Mouse (Mus musculus) brain, adult 2 months (tissue): ENCODE data around the gene Cox11.

ENCODE experiments used
- DNase-seq: peaks from one replicate; pipeline ENCODE4 v3.0.0; 2011; ENCODE audit warnings: low read depth, low spot score

Gene Cox11

GRCm38 (mm10) chr11:90637440-90638311, at the start of gene Cox11, which contains the start of gene Stxbp4:
Gene Cox11 (plus strand): TSS chr11:90638173.
Gene Stxbp4 (minus strand): TSS chr11:90638084.
- peak; percentile 98 for DNase-seq

GRCm38 (mm10) chr11:90590996-90591395, 47.0 kb upstream of the Cox11 start:
- DNase-seq, result no peak

GRCm38 (mm10) chr11:90595826-90596225, 42.1 kb upstream of the Cox11 start:
- DNase-seq, result no peak

DNA sequence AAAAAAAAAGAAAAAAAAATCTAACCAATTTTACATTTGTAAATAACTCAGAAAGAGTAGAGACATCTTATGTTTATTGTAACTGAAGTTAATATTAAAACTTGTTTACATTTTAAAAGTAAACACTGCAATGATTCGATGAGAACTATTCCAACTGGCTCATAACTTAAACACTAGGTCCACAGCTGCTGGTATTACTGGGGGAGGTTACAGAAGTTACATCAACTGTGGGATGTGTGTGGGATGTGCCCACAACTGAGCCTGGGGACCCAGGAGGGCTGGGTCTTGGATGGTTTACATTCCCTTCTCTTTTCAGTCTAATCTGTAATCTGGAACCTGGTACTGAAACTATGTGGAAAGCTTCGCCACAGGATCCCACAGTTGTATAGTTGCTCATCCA, 34.9 kb upstream of the Cox11 start:
- DNase-seq, result no peak

DNA sequence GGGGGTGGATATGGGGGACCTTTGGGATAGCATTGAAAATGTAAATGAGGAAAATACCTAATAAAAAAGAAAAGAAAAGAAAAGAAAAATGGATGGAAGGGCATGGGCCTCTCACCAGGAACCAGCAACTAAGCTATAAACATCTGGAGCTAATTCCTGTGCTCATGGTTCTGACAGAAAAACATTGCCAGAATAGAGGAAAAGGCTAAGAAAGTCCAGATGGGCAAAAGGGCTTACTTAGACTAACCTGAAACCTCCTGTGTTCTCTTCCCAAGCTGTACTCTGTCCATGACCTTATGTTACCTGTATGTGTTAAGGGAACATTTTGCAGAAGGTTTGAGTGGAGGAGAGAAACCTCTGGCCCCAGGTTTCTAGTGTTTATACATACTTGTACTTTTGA, 25.9 kb upstream of the Cox11 start:
- DNase-seq, result no peak

GRCm38 (mm10) chr11:90614743-90615142, 23.2 kb upstream of the Cox11 start:
- no peak for DNase-seq

DNA sequence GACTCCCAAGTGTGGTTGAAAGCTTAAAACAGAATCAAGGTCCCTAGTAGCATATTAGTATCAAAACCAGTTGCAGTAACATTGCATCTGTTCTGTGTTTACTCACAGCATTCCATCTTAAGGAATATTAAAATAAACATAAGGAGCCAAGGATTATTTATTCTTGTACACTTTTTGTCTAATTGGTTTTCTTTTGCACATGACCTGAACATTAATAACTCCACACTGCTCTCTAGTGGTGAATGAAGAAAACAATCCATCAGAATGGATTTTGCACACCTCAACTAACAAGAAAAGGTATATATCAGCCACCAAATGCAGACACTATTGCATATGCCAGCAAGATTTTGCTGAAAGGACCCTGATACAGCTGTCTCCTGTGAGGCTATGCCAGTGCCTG, 21.5 kb upstream of the Cox11 start:
- DNase-seq, result peak; percentile 40

- DNase-seq, result no peak
Observed at GRCm38 (mm10) chr11:90622044-90622443, 15.9 kb upstream of the Cox11 start.

- peak; percentile 56 for DNase-seq
Observed at GRCm38 (mm10) chr11:90622500-90622899, 15.5 kb upstream of the Cox11 start.

DNA sequence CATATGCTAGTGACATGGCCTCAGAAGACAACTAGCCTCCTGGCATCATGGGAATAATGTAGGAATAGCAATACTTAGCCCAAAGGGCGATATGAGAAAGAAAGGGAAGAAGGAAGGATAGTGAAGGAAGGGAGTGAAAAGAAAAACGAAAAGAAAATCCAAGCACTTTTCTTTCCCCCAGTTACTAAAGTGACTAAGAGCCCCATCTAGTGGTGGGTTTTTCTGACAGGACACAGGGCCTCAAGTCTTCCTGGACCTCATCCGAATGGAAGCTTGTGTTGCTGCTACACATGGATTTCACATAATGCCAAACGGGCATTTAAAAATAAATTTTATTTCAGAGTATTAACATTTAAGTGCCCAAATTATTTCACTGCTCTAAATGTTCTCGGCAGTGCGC, 14.5 kb upstream of the Cox11 start:
- DNase-seq, result peak; percentile 77

DNA sequence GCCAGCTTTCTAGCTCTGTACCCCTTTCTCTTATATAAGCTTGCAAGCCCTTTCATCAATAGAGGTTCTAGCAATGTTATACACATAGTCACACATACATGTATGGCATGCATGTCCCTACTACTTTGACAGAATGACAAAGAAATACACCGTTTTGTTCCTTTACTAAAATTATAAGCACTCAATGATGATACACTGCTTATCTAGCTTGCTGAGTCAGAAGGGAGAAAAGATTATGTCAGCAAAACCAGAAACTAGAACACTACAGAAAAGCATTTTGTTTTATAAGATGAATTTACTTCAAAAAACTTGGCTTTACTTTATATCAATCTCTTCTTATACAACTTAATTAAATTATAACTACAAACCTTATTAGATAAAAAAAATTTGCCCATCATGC, 12.8 kb upstream of the Cox11 start:
- DNase-seq, result no peak

DNA sequence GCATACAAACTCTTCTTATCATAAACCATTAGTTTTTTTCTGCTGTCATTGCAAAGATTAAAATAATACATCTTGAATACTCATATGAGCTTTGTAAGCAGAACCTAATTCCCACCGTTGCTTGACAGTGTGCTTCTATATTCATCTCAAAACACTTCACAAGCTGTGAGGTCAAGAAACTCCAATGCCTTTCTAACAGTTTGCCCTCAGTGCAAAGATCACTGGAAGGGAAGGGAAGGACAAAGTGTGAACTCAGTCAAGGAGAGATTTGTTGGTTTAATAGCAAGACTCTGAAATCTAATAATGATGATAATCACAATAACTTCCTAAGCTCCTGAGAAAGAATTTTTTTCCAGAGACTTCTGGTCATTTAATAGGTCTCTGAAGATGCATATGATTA, 10.2 kb upstream of the Cox11 start:
- no peak for DNase-seq

GRCm38 (mm10) chr11:90632480-90632879, 5.5 kb upstream of the Cox11 start:
- DNase-seq, result no peak

DNA sequence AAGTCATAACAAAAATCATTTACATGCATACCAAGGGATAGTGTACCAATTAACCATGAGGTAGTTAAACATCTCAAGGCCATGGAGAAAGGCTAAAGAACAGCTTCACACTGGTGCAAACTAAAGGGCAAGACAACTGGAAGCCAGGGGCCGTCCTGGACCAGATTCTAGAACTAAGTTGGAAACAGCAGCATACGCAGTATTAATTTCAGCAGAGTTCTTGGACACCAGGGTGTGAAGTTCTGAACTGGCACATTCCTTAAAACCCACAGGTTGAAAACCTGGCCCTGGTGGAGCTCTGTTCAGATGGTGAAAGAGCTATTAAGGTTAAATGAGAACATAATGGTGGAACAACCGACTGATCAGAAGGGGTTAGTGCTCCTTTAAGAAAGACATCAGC, 3.3 kb upstream of the Cox11 start:
- DNase-seq, result no peak

DNA sequence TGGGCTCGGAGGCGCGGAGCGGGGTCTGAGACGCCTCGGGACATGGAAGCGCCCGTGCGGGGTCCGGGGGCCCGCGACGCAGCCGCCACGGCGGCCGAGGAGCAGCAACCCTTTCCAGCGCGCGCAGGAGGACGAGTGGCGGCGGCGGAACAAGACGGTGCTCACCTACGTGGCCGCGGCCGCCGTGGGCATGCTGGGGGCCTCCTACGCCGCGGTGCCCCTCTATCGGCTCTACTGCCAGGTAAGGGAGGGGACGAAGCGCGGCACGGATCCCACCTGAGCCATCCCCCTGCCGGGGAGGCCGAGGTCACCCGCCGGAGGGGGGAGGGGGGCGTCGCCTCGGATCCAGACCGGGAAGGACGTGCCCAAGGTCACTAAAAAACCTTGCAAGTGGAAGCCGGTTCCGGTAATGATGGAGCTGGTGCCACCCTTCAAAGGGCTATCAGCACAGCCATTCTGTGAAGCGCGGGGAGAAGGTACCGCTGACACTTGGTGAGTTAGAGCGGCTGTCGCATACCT, 398 bp downstream of the Cox11 start:
- DNase-seq, result peak; percentile 45

DNA sequence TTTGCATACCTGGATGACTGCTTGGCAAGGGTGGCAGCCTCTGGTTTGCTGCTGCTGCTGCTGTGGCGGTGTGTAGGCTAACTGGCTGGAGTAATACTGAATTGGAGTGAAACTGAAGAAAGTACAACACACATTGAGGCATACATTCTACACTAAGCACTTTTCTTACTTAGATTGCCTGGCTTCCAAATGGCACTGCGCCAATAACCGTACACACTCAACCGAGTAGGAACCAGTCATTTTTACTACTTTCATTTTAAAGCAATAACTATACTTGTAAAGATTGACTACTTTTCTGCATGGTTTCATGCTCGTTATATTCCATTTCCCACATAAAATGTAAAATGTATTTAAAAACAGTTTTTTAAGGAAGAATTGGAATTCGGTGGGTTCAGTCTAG, 11.8 kb downstream of the Cox11 start:
- DNase-seq, result peak; percentile 42

DNA sequence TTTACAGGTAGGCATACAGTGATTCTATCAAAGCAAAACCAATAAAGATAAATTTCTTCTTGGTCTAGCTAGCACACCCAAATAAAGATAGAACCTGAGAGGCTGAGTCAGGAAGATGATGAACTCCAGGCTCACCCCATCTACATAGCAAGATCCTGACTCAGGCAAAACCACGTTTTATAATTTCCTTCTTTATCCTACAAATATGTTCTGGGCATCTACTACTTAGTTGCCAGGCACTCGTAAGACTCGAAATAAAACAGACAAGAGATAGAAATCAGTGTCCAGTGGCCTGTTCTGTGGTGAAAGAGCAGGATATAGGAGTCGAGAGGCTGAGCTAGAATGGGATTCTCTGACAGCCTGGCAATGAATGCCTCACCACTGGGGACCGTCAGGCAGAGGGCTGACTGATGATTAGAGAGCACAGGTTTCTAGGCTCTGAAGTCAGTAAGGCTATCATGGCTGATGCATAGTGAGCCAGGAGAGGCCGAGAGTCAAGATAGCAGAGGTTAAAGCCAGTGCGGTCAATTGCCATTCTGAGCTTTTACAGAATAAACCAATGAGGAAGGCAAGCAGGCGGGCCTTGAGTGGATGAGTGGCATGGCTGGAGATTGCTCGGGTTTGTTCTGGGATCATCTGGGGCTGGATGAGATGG, 12.4 kb downstream of the Cox11 start:
- no peak for DNase-seq

- DNase-seq, result peak; percentile 28
Observed at GRCm38 (mm10) chr11:90652603-90653002, 14.6 kb downstream of the Cox11 start.

GRCm38 (mm10) chr11:90657527-90657926, 19.6 kb downstream of the Cox11 start:
- no peak for DNase-seq

DNA sequence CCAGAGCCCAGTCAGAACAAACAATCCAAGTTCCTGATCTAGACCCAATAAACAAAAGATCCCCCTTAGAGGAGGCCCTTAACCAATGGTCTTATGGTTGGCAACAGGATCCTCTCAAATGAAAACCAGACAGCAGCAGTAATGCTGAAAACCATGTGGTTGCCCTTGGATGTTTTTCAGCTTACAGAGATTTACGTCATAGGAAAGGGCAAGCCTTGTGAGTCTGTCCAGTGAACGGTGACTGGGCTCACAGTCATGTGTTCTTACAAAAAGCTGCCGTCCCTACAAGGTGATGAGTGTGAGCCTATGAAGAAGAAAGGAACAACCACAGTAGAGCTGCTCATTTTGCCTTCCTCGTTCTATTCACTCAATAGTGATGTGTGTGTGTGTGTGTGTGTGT, 22.7 kb downstream of the Cox11 start:
- no peak for DNase-seq

DNA sequence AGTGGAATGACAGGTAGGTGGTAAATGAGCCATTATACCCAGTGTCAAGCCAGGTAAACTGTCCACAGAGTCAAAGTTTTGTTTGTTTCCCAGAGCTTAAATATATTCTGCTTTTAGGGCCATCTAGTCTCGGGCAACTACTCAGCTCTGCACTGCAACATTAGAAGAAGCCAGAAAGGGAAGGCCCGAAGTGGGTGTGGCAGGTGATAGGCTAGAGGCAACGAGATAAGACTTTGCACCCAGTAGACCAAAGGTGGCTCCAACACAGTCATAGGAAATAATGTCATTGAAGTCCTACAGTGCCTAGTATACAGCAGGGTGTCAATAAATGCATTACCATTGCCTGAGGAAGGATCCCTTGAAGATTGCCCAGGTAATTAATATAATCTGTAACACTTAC, 25.1 kb downstream of the Cox11 start:
- no peak for DNase-seq

GRCm38 (mm10) chr11:90663618-90664297, 25.8 kb downstream of the Cox11 start:
- DNase-seq, result no peak
